Mouse (Mus musculus) 3T3-L1 (cell line): ENCODE measurements around the gene Crybb2.

Experiments used
- DNase-seq: peaks from one replicate; pipeline ENCODE4 v3.0.0-alpha.2; 2015; ENCODE audit warnings: low read depth, low spot score

The Crybb2 gene

DNA sequence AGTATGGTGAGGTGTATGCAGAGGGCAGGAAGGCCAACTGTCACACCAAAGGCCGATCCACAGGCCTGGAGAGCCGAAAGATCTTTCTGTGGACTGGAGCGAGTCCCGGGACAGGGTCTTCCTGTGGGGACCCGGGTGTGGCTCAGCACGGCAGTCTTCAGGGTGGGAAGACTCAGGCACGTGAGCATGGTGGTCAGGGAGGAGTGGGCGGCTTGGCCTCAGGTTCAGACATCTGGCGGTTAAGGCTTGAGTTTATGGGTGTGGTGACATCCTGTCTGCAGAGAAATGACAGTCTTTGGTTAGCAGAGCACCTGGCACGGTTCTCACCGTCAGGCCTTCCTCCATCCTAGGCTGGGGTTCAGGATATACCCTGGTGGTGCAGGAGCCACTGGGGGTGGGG lies 20.8 kb upstream of the Crybb2 start:
- no peak for DNase-seq

DNA sequence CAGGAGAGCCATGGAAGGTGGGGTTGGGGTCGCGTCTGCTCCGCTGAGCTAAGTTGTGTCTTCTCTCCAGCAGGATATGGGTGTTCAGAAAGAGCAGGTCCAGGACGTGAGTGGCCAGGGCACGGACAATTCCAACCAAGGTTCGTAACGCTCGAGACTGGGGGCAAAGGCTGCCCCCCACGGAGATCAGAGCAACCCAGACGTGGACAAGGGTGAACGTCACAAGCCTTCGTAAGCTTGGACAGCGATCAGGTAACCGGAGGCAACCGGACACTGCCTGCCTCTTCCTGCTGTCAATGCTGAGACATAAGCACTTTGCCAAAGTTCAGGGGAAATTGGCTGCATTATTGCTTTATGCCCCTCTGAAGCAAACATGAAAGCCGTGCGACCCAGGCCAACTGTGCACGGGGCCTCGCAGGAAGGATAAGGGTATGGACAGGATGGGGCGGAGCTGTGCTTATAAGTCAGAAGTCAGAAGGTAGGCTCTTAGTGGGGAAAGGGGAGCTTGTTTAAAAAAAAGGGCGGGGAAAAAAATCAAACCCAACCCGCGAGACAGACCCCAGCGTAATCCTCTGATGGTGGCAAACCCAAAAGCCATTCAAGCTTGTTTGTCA lies 20.3 kb upstream of the Crybb2 start:
- DNase-seq = no peak

DNA sequence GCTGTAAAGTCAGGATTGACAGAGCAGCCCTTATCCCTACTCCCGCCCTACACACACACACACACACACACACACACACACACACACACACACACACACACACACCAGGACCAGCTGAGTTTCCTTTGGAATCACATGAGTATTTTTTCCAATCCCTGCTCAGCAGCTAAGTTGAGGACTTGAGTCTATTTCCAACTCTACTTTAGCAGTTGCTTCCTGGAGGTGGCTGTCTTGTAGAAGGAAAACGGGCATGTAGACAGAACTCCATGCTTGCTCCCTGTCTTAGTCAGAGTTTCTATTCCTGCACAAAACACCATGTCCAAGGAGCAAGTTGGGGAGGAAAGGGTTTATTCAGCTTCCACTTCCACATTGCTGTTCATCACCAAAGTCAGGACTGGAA lies 17.5 kb upstream of the Crybb2 start:
- no peak for DNase-seq

DNA sequence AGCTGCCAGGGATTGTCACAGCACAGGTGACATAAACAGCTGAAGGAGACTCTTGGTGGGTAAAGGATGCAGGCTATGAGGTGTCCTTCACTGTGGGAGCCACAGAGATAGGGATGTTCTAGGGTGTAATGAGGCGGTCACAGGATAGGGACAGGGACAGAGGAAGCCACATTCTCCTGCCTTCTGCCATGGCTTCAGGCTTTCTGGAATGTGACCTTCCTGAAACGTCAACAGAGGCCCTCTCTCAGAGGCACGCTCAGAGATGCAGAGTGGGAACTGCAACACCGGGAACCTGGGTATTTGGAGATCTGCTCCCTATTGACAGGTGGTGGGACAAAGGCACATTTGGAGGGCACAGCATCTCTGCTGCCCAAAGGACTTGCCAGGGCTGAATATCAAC lies 17.1 kb upstream of the Crybb2 start:
- DNase-seq = no peak

DNA sequence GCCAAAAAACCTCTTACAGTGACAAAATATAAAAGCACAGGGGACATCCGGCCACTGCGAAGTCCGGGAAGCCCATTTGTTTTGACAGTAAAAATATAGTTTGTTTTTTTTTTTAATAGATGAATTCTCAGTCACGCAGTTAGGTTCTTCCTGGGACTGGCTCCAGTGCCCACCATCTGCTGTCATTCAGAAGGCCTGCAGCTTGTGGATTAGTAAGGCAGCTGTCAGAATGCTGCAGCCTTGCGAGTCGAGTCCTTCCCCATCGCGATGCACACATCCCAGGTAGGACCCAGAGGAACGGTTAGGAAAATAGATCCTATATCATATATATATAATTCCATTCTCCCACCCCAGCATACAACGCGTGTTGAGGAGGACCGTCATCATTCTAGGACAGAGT lies 16.5 kb upstream of the Crybb2 start:
- no peak for DNase-seq

DNA sequence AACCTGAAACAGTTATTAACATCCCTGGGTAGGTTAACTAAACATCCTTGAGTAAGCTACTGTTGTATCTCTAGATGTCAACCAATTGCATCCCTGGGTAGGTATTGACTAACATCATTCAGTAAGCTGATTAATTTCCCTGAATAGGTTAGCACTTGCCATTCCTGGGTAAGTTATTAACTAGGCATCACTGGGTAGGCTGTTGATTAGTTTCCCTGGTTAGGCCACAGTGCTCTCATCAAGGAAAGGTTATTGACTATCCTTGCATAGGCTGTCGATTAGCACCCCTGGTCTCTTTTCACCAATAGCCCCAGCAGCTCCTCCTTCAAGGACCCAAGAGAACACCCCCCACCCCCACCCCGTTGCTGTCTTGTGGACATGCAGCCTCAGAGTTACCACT lies 16.0 kb upstream of the Crybb2 start:
- DNase-seq = no peak

DNA sequence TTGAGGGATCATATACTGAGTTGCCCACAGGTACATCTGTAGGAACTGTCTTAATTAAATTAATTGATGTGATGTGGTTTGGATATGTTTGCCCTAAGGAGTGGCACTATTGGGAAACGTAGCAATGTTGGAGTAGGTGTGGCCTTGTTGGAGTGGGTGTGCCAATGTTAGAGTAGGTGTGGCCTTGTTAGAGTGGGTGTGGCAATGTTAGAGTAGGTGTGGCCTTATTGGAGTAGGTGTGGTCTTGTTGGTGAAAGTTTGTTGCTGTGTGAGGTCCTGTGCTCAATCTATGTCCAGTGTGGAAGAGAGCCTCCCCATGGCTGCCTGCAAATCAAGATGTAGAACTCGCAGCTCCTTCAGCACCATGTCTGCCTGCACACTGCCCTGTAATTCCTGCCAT lies 14.4 kb upstream of the Crybb2 start:
- no peak for DNase-seq

DNA sequence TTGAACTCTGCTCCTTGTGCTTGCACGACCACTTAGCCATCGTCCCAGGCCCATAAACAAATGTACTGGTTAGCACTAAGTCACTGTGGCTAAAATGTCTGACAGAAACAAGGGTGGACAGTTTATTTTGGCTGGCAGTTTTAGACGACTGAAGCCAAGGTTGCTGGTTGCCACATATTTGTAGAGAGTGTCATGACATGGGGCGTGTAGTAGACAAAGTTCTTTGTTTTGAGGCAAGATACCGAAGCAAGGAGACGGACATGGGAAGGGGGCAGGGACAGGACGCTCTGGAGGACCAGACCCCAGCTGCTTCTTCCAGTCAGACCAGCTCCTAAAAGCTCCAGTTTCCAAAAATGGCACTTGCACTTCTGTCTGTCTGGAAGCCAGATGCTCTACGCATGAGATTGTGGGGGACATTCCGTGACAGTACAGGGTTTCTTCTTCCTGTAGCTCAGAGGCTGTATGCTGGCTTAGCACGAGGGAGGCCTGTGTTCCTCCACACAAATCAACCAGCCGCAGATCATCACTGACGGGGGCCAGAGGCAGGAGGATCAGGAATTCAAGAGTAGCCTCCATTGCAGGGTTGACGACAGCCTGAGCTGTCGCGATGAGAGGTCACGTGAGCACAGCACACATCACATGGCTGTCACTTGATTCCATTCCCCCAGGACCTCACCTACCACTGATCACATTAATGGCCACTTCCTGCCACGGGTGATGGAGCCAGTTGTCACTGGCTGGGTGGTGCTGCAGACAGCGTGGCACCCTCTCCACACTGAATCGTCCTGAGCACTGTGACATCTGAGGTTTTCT lies 12.6 kb upstream of the Crybb2 start:
- no peak for DNase-seq

DNA sequence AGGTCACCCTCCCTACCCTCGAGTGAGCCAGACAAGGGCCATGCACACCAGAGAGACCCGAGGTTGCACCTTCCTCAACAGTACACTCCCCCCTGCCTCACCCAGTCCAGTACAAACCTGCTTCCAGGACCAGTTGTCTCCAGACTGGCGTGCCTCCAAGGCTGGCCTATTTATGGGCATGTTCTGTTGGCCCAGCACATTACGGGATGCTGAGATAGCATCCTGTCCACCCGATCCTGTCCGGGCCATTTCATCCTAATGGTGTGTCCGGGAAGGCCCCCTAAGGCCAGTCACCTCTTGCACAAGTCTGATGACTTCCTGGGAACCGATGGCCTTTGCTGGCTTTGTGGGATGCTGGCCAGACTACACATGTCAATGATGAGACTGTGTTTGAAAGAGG lies 11.5 kb upstream of the Crybb2 start, which contains the start of gene Crybb3:
Crybb3 (minus strand) TSS at position 146 of the 400 bp plus-strand sequence.
- DNase-seq = no peak

DNA sequence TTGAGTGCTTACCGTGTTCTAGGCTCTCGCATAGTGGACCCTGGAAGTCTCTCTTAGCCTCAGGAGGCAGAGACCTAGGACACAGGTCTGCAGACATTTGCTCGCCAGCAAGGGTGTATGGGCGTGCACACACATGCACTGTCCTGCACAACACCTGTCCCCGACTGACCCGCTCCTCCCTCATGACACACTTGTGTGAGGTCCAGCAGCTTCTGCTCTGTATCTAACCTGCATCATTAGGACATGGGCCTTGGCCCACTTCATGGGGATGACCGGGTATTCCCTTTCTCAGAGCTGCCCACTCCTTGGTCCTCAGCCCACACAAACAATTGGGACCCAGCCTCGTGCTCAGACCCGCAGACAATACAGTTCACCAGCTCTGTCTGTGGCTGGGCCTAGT lies 11.1 kb upstream of the Crybb2 start:
- DNase-seq = no peak

DNA sequence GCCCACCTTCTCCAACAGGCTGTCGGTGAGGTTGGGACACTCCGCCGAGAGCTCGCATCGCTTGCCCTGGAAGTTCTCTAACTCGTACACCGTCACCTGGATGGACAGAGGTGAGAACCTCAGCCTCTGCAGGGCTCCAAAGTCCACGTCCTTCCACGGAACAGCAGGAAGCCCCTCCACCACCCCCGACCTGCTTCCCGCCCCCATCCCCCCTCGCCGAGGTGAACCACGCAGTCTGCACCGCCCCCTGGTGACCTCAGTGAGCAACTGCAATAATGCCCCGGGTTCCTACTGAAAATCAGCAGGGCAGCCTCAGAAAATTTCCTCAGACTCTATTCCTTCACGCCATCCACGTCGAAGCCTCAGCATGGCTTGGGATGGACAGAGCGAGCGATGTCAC lies 9.9 kb upstream of the Crybb2 start:
- no peak for DNase-seq

DNA sequence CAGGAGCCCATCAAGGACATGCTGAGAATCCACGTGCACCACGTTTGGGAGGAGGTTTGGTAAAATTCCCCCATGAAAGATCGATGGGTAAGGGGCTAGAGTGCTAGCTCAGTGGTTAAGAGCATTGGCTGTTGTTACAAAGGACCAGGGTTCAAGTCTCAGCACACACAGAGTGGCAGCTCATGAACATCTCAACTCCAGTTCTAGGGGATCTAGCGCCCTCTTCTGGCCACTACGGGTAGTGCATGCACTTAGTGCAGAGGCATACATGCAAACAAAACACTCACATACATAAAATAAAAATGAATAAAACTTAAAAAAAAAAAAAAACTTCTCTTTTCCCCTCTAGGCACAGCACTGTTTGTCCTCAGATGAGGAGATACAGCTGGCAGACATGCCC lies 8.8 kb upstream of the Crybb2 start:
- DNase-seq = no peak

DNA sequence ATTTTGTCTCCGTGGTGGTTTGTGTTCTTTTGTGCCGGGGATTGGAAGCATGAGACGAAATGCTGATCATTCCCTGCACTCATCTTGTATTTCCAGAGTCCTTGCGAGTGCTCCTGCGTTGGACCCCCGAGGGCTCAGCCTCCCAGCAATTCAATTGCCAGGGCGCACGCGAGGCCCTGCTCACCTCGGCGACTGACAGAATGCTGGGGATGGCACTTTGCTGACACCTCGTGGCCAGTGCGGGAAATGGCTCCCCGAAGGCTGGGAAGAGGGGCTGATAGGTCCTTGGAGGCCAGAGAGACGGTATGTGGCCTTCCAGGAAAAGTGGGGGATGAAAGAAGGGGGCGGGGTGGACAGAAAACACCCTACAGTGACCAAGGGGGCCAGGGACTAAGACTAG lies 15.6 kb downstream of the Crybb2 start:
- peak; percentile 63 for DNase-seq

DNA sequence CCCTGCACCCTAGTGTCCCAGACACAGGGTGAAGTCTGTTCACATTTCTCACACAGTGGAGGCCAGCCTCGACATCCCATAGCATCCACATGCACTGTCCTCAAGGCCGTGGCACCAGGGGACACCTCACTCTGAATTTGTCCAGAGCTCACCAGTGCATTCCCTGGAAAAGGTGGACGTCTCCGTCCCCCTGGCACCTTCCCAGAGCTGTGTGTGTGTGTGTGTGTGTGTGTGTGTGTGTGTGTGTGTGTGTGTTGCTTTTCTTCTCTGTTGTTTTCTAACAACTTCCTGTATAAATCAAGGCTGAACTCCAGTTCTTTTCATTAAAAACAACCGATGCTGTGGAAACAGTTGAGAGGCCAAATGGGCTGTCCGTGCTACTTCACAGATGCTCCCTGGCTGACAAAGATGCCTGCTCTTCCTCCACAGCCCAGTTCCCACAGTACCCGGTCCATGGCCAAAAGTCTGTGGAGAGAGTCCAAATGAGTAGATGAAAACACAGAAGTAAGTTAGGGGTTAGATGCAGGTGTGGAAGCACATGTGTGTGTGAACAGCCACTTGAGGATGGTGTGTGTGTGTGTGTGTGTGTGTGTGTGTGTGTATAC lies 19.2 kb downstream of the Crybb2 start:
- no peak for DNase-seq

DNA sequence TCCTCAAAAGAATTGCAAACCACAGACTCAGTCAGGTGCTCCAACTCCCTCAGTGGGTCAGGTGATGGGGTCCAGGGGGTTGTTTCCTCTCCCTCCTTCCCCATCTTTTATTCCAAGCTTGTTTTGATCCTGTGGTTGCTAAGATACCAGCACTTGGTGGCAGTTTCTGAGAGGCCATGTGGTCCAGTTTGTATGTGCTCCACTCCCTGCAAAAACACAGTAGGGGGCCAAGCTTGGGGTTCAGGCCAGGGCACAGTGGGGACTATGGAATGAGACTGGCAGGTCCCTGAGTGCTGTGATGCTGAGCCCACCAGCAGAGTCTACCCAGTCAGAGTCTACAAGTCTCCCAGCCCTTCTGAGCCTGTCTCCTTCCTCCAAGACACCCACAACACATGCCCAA lies 20.0 kb downstream of the Crybb2 start:
- DNase-seq = no peak

DNA sequence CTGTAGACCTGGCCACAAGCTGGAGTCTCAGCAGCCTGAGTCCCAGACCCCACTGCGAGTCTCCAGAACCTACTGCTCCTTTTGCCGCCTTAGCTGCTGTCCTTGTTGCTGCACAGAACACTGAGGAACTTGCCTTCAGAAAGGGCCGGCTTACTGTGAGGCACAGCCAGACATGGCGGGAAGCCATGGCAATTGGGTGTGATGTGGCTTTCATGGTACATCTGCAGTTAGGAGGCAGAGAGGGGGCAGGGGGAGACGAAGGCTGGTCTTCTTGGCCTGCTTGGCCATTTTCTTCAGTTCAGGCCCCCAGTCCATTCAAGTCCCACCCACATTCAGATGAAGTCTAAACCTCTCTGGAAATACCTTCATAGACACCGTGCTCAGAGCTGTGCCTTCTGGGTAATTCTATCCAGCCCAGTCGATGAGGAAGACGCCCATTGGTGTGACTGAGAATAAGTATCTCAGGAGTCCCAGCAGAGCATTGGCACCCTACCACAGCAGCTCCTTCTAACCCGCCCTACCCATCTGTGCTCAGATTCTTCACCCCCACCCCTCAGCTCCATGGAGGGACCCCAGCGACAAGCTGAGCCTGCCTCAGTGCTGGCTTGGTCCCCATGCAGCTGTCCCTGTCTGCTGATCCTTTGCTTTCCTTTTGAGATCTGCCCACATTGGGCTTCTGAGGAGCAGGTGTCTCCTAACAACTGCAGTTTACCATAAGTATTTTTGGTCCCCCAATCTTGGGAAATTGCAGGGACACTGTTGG lies 24.2 kb downstream of the Crybb2 start:
- DNase-seq = no peak

DNA sequence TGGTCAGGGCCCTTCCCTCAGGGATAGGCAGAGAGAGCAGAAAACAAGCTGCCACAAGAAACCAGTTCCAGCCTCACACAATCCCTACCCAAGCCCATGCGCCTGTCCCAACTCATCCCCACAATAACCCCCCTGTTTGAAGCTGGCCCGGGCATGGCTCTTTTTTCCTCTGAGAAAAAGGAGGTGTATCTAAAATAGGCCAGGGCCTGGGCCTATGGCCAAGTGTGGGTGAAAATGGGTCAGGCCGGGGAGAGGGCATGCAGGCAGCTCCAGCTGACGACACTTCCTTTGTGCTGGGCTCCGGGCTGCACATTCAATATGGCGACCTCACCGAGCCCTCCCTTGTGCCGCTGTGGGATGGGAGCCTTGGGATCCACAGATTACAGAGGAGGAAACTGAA lies 26.4 kb downstream of the Crybb2 start:
- no peak for DNase-seq

DNA sequence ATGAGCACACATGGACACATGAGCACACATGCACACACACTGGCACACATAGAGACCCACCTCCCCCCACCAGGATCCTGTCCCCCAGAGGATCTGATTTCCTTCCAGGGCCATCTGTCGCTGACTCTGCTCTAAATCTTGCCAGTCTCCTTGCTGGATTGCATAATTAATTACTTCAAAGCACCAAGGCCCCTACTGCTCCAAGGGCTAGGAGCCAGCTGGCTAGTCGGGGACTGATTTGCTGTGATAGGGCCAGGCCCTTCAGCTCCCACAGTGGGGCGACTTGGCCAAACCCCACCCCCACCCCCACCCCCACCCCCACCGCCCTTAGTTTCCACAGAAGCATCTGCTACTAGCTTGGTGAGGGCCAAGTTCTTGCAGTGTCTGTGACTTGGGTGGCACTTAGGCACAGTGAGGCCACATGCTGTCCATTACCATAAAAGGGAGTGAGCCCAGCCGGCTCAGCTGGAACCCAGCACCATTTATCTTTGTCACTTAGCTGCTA lies 28.3 kb downstream of the Crybb2 start:
- DNase-seq = no peak

DNA sequence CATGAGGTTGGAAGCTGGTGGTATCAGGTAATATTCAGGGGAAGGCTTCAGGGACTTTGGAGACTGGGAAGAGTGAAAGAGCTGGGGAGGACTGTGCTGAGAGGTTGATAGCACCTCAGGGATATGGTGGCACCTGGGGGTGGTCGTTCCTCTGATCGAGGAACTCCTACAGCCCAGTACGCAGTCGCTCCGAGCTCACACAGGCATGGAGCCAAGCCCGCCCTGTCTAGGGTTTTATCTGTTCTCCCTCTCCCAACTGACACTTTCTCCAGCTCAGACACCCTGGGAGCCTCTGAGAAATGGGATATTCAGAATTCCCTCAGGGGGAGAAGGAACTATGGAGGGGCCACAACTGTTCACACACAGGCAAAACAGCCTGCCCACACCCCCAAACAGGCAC lies 29.1 kb downstream of the Crybb2 start:
- DNase-seq = no peak

DNA sequence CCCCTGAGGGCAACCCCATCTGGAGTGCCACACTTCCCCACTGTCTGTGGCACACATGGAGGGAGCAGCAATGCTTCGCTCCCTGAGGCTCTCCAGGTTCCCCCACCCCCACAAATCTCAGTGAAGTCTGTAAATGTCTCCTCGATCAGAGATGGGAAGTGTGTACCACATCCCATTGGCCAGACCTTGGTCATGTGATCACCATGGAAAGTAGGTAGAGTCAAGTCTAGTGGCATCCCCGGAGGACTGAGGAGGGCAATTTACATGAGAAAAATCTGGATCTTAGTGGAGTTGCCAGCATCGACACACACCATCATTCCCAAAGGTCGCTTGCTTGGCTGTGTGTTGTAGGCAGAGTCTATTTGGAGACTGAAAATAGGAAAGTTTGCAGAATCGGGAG lies 31.3 kb downstream of the Crybb2 start:
- no peak for DNase-seq

DNA sequence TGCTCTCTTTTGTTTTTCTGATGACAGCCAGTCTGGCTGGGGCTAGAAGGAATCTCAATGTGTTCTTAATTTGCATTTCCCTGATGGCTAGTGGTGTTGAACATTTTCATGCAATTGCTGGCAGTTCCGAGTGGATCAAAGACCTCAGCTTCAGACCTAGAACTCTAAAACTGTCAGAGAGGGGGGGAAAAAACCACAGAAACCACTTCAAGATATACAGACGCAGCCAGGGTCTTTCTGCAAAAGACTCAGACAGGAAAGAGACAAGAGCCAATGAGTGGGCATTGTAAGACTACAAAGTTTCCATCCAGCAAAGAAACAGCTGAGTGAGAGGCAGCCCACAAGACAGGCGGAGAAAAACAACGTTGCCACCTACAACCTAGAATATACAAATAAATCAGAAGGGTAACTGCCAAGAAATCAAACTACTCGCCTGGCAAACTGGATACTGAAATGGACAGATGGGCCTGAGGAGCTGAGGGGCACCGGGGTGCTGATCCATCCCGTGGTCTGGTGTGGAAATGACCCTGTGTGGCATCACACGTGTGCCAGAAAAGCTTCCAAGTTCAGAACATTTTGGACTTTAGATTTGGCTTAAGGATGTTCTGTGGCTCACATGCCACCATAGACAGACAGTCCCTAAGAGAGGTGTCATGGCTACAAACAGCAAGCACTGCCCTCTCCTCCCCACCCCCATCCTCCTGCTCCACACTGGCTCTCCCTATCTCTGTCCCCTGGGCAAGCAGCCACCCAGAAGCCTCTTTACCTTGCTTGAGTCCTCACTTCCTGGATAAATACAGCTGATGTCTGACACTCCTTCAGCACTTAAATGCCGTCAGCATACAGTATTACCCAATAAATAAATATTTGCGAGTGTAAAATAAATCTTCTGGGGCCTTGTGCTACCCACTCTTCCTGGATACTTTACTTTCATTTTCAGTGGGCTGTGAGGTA lies 34.5 kb downstream of the Crybb2 start:
- no peak for DNase-seq
